Mouse (Mus musculus) testis, adult 2 months (tissue): ENCODE data around the gene Gm10643.

Source experiments
- CTCF ChIP-seq: fragments of 200-500 bp; IDR thresholded peaks from 2 replicates; pipeline ENCODE4 v1.5.1; 2012; ENCODE audit warnings: low read depth, mild to moderate bottlenecking, inconsistent platforms, low read length, moderate library complexity; ENCODE audit not compliant: control insufficient read depth, insufficient read depth, insufficient replicate concordance
- POLR2A ChIP-seq: fragments of 200-500 bp; IDR thresholded peaks from 2 replicates; pipeline ENCODE4 v1.6.1; 2012; ENCODE audit warnings: low read depth, mild to moderate bottlenecking, inconsistent platforms, low read length, moderate library complexity; ENCODE audit not compliant: control insufficient read depth

GRCm38 (mm10) chr8:84021096-84021495, 43.8 kb downstream of the Gm10643 start, which contains the start of gene Palm3:
- TF ChIP-seq CTCF (no peak), POLR2A (no peak)
